Mouse (Mus musculus): Measurements from ENCODE around the gene Edaradd. TPM values are rescaled to one million over a fixed set of nuclear protein-coding genes. Genes with fewer than 3 reads are reported as not detected.

Edaradd gene
- under 1 TPM; 0.18 to 0.25 TPM for total RNA-seq (2021)
- long read RNA-seq, experiment 1: 0 reads
- long read RNA-seq, experiment 2: 0 reads

DNA sequence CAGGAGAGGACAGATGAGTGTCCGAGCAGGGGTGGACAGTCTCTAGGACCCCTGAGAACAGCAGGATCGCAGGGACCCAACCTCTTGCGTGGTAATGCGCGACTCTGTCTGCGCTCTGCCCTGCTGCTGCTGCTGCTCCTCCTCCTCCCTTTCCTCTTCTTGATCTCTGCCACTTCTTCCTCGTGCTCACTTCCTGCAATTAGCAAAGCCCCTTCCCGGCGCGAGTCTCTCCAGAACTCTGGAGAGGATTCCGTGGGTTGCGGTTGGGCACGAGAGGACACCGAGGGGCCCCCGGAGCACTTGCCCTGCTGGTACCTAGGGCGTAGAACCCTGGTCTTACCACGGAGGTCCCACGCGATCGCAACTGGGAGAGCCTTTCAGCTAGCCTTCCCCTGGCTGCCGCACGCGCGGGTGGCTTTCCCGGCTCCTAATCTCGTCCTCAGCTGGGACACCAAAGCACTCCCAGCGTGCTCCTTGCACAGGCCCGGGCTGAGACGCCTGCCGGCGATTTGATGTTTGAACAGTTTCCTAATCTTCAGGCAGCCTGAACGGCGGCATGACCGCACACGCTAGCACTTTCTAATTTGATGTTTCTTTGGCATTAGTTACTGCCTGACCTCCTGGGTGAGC lies at the start of gene Edaradd:
TSS of gene Edaradd (minus strand) at position 484 of the 630 bp plus-strand sequence.
- intact Hi-C loops (cut with DNase I): no loop called here
- DNase-seq (ENCODE audit: low spot score in 2 of 2): peak; percentile 22 to 49

GRCm38 (mm10) chr13:12569741-12570140 lies 49.5 kb upstream of the Edaradd start:
- intact Hi-C loops (cut with DNase I): no loop called here
- DNase-seq (ENCODE audit: low spot score in 2 of 2): no peak

- intact Hi-C loops (cut with DNase I): no loop called here
- no peak for DNase-seq (ENCODE audit: low spot score in 2 of 2)
These were observed 48.6 kb upstream of the Edaradd start for GRCm38 (mm10) chr13:12568597-12569469.

GRCm38 (mm10) chr13:12567936-12568335 lies 47.7 kb upstream of the Edaradd start:
- no peak for DNase-seq (ENCODE audit: low spot score in 2 of 2)
- intact Hi-C loops (cut with DNase I): no loop called here

GRCm38 (mm10) chr13:12565621-12566390 lies 45.6 kb upstream of the Edaradd start, which contains the start of gene Ero1lb:
Gene Ero1lb, plus strand, starts transcription at chr13:12565874.
- DNase-seq (ENCODE audit: low spot score in 2 of 2): peak; percentile 99
- intact Hi-C loops (cut with DNase I): no loop called here

GRCm38 (mm10) chr13:12562256-12562655 lies 42.0 kb upstream of the Edaradd start:
- no peak for DNase-seq (ENCODE audit: low spot score in 2 of 2)
- intact Hi-C loops (cut with DNase I): no loop called here

DNA sequence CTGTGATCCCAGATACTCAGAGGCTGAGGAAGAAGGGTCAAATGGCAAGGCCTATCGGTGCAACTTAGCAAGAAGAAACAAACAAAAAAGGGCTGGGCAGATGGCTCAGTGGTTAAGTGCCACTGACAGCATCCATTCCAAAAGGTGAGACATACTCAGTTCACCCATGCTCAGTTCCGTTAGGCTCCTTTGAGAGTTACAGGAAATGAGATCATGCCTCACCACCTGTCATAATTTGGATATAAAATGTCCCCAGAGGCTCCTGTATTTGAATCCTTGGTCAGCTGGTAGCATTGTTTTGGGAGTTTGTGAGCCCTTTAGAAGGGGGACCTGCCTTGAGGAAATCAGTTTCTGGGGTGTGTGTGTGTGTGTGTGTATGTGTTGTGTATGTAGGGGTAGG lies 41.5 kb upstream of the Edaradd start:
- intact Hi-C loops (cut with DNase I): no loop called here
- no peak for DNase-seq (ENCODE audit: low spot score in 2 of 2)

DNA sequence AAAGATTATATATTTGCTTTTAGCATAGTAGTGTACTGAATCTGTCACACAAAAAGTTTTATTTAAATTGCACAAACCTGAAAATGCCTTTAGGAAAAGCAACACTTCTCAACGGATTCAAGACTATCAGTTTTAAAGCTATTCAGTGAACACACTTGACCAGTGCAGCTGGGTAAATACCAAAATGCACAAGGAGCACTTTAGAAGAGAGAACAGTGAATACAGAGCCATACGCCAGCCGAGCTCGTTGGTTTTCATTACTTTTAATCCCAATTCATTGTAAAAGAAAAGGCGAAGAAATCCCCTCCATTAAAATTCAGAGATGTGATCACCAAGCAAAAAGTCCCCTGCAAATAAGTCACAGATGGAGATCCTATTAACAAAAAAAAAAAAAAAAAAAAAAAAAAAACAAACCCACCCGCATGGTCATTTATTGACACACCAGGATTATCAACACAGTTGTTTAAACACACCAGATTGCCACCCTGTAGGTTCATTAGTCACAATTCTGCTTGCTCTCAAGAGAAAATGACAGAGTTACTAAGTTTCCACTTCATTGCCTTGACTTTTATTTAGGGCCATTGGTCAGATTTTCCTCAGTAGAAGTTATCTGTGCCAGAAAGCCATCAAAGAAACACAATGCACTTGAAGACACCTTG lies 39.4 kb upstream of the Edaradd start:
- intact Hi-C loops (cut with DNase I): no loop called here
- no peak for DNase-seq (ENCODE audit: low spot score in 2 of 2)

DNA sequence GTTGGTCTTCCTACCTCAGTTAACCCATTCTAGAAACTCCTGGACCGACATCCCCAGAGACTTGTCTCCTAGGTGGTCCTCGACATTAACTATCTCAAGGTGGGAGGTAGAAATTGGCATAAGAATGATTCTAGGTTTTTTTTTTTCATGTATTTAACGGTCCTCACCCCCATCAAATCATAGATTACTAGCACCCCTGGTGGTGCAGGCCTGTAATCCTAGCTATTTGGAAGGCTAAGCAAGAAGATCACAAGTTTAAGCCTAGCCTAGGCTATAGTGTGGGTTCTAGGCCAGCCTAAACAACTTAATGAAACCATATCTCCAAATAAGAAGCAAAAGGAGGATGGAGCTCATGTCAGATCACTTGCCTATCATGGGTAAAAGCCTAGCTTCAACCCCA lies 38.8 kb upstream of the Edaradd start:
- intact Hi-C loops (cut with DNase I): no loop called here

DNA sequence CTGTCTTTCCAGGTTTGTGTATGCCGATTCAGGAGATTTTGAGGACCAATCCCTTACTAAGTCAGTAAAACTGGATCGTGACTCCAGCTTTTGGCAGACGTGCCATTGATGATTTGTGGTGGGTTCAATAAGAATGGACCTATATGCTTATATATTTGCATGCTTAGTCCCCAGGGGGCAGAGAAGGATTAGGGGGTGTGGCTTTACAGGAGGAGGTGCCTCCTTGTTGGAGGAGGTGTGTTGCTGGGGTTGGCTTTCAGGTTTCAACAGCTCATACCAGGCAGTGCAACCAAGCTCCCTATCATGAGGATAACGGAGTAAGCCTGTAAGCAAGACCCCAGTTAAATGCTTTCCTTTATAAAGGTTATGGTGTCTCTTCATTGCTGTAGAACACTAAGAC lies 34.0 kb upstream of the Edaradd start:
- DNase-seq (ENCODE audit: low spot score in 2 of 2): no peak
- intact Hi-C loops (cut with DNase I): no loop called here

More for the DNA sequence above, 38.8 kb upstream of the Edaradd start:
- no peak for DNase-seq (ENCODE audit: low spot score in 2 of 2)

DNA sequence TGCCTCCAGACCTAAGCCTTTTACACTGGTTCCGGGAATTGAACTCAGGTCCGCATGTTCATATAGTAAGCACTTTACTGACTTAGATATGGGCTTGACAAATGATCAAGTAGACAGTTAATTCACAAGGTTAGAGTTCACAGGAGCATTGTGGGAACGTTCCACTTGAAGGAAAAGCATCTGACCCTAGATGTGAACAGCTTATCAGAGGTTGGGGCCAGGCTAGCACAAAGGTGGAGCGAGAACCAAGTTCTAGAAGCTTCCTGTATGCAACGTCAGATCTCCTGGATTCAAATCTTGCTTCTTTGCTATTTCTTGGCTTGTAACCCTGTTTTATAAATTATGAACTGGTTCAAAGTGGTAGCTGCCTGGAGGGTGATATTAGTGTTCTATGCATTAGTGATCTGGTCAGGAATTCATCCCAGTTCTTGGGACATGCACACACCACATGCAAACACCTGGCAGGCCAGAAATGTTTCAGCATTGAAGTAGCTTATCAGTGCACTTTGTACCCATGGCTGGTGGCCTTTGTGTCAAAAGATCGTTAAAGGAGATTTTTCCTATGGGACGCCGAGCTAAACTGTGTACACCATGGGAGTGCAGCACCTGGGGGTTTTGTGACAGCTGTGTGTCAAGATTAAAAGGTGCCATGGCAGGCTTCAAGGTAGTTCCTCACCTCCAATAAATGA lies 23.8 kb upstream of the Edaradd start:
- intact Hi-C loops (cut with DNase I): no loop called here
- no peak for DNase-seq (ENCODE audit: low spot score in 2 of 2)

- DNase-seq (ENCODE audit: low spot score in 2 of 2): no peak
- intact Hi-C loops (cut with DNase I): no loop called here
These were observed 23.0 kb upstream of the Edaradd start for GRCm38 (mm10) chr13:12543246-12543645.

DNA sequence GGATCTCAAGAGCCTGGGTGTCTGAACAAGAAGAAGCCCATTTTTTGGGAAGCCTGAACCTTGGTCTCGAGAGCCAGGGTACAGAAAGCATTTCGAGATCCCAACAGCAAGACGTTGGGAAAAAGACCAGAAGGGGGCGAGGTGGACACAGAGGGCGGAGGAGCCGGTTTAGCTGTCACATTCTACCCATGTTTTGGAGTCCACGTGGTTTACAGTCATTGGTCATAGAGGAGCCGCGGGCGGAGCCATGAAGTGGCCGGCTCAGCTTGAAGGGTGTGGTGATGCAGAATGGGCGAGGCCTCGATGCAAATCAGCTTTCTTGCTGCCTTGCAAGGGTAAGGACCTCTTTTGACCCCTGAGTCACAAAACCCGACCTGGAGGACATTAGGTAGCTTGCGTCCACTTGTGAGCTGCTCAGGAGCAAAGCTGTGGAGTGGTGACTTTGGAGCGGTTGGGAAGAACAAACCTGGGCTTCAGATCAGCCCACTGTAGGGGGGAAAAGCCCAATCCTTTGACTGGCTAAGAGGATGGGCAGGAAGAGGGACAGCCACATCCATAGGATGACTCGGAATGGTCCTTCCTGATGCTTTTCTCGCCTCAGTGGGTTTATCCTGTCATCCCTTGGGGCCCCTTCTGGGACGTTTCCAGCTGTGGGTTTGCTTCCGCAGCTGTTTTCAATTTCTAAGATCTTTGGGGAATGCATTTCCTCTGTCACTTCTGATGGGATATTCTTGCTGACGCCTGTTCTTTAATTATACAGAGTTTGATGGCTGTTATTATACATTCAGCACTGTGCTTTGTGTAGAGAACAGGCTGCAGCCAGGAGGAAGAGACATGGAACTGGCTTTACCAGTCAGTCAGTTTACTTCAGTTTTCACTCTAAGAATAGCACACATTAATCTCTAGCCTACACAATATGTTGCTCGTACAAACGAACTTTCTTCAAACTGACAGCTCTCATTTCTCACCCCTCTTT lies 22.1 kb upstream of the Edaradd start:
- intact Hi-C loops (cut with DNase I): no loop called here
- DNase-seq (ENCODE audit: low spot score in 2 of 2): peak; percentile 13 to 39

GRCm38 (mm10) chr13:12540119-12540518 lies 19.9 kb upstream of the Edaradd start:
- no peak for DNase-seq (ENCODE audit: low spot score in 2 of 2)
- intact Hi-C loops (cut with DNase I): no loop called here

GRCm38 (mm10) chr13:12539716-12540115 lies 19.5 kb upstream of the Edaradd start:
- intact Hi-C loops (cut with DNase I): no loop called here
- DNase-seq (ENCODE audit: low spot score in 2 of 2): peak in 1 of 2 experiments; percentile 22

- intact Hi-C loops (cut with DNase I): no loop called here
- peak; percentile 52 to 54 for DNase-seq (ENCODE audit: low spot score in 2 of 2)
These were observed 17.7 kb upstream of the Edaradd start for GRCm38 (mm10) chr13:12537971-12538370.

GRCm38 (mm10) chr13:12534628-12535027 lies 14.4 kb upstream of the Edaradd start:
- intact Hi-C loops (cut with DNase I): no loop called here
- DNase-seq (ENCODE audit: low spot score in 2 of 2): no peak

DNA sequence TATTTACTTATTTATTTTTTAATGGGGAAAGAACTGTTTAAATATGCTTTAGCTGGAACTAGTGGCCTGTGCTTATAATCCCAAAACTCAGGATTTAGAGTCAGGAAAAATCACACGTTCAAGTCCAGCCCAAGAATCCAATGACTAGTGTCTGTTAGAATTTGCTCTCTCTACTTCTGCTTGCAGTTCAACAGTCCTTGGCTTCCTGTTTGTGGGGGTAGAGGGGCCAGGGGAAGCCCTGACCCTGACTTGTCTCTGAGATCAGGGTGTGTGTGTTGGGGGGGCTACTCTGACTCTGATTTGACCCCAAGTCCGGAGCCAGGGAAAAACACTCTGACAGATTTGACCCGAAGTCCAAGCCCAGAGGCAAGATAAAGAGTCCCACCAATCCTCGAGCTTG lies 5.4 kb upstream of the Edaradd start:
- no peak for DNase-seq (ENCODE audit: low spot score in 2 of 2)
- intact Hi-C loops (cut with DNase I): no loop called here

All from left cerebral cortex, postnatal 14 days (tissue).